Comparison of ENCODE assay signal across 7 mouse cellular contexts in the genomic region with DNA sequence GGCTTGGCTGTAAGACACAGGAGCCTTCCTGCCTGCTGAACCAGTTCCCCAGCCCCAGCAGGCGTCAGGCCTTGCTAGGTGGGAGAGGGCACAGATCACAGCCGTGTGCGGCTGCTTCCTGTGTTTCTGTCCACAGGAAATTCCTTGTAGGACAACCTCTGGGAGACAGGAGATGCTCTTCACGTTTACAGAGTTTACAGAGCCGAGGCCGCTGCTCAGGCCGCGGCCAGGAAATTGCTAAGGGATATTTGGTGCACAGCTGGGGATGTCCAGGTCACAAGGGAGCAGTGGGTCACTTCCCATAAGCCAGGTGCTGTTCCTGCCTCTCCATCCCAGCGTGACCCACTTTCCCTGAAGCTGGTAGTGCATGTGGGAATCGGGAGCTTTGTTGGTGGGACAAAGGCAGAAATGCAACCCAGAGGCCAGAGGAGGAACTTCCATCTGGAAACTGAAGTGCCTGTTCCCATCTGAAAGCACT. TPM values are rescaled to one million over a fixed set of nuclear protein-coding genes. Genes with fewer than 3 reads are reported as not detected.
DNase-seq lines count a peak whose midpoint lies in the region; ATAC-seq and TF ChIP-seq lines count a peak whose summit lies in the region.

No protein-coding gene starts in this region.

- no peak overlapping the region for H3K4me3 ChIP-seq in liver, embryonic 12.5 days

- no peaks in the 10 kb centered on the region for H3K9me3 ChIP-seq in liver, embryonic 12.5 days (replicated peaks)

- H3K36me3 ChIP-seq in liver, embryonic 12.5 days = no peaks in the 10 kb centered on the region

- H3K27me3 ChIP-seq in liver, embryonic 12.5 days (replicated peaks) = no peaks in the 10 kb centered on the region

- intact Hi-C loops in heart, postnatal 25 days (cut with DNase I) = no loop called here

- H3K9ac ChIP-seq in liver, embryonic 12.5 days = peak overlapping the region; percentile 27; the same call in 1 of the 2 replicates

- peak; percentile 60 for DNase-seq in R1 (ENCODE audit: low read depth, low spot score)
- peak; percentile 27 for DNase-seq in brain, embryonic 14.5 days (ENCODE audit: low read depth)
- peak; percentile 26 for DNase-seq in heart, postnatal 25 days (ENCODE audit: low spot score)
- no peak for DNase-seq in spleen, postnatal 14 days (ENCODE audit: low spot score in 2 of 2)
- DNase-seq in urinary bladder, adult 2 months (ENCODE audit: low spot score) = no peak

- H3K4me2 ChIP-seq in liver, embryonic 12.5 days = no peak overlapping the region

- WGBS in liver, embryonic 12.5 days (ENCODE audit: insufficient replicate concordance) = 40% methylated on average over 10 of the region's 10 CpGs

- ATAC-seq in liver, embryonic 12.5 days = no peak
- no peak for ATAC-seq in activated CD4-positive, CD25-positive, alpha-beta regulatory T cell, adult 4 months

- TF ChIP-seq POLR2A in brain, embryonic 14.5 days (IDR thresholded peaks at IDR 0.05; ENCODE audit: borderline replicate concordance, extremely low read depth, insufficient read depth, insufficient read length, poor library complexity, severe bottlenecking) = no peak

- H3K4me1 ChIP-seq in liver, embryonic 12.5 days = peaks cover 41% of the 10 kb centered on the region

- H3K27ac ChIP-seq in liver, embryonic 12.5 days = 0 out of 2 replicates have a peak overlapping the region, but pooled peaks have one; percentile 45

- peak; percentile 10; the same call in 1 of the 2 replicates for TF ChIP-seq CTCF in brain, embryonic 14.5 days (IDR thresholded peaks at IDR 0.05; ENCODE audit: borderline replicate concordance, extremely low read depth, insufficient read depth, insufficient read length)

RNA-seq across cellular contexts. Expression of a gene that starts 27.2 kb away (rescaled TPM):
- 17.4 and 26.6 TPM in 2 replicates for polyA plus RNA-seq in brain, embryonic 14.5 days (2012; rRNA removed)
- total RNA-seq in heart, postnatal 25 days (2021) = 10 to 100 TPM; 27.6 to 28.3 TPM
- polyA plus RNA-seq in liver, embryonic 12.5 days (2016; fragmentation: Nextera tagmentation; extraction: Ambion mirVana) = 20.7 and 23.8 TPM in 2 replicates
- 10 to 100 TPM in 1 of 2 experiments, 1 to 10 TPM in 1; 9.2 to 14.0 TPM for polyA plus RNA-seq in activated CD4-positive, CD25-positive, alpha-beta regulatory T cell, adult 4 months (2017; shearing (Covaris generic))
- polyA plus RNA-seq in urinary bladder, adult 2 months (2012; rRNA removed) = 20.0 and 30.4 TPM in 2 replicates

RNA-seq across cellular contexts. Expression of a gene that starts 27.2 kb away (rescaled TPM):
- polyA plus RNA-seq in brain, embryonic 14.5 days (2012; rRNA removed) = 9.2 and 9.9 TPM in 2 replicates
- 10 to 100 TPM; 41.7 to 47.7 TPM for total RNA-seq in heart, postnatal 25 days (2021)
- 19.8 and 20.6 TPM in 2 replicates for polyA plus RNA-seq in liver, embryonic 12.5 days (2016; fragmentation: Nextera tagmentation; extraction: Ambion mirVana)
- 1 to 10 TPM; 2.4 to 3.7 TPM for polyA plus RNA-seq in activated CD4-positive, CD25-positive, alpha-beta regulatory T cell, adult 4 months (2017; shearing (Covaris generic))
- 9.6 and 11.9 TPM in 2 replicates for polyA plus RNA-seq in urinary bladder, adult 2 months (2012; rRNA removed)

RNA-seq across cellular contexts. Expression of a gene that starts 39.2 kb away (rescaled TPM):
- 2.2 and 3.4 TPM in 2 replicates for polyA plus RNA-seq in brain, embryonic 14.5 days (2012; rRNA removed)
- total RNA-seq in heart, postnatal 25 days (2021) = 1 to 10 TPM; 4.9 to 5.9 TPM
- polyA plus RNA-seq in liver, embryonic 12.5 days (2016; fragmentation: Nextera tagmentation; extraction: Ambion mirVana) = 0.67 and 0.74 TPM in 2 replicates
- not detected for polyA plus RNA-seq in activated CD4-positive, CD25-positive, alpha-beta regulatory T cell, adult 4 months (2017; shearing (Covaris generic))
- polyA plus RNA-seq in urinary bladder, adult 2 months (2012; rRNA removed) = 5.4 and 11.1 TPM in 2 replicates

Comparison
In these comparisons a context has a peak if more than half of its experiments do, and no peak if none do; other contexts are left out.
1. DNase-seq: peak in R1 (single experiment), brain, embryonic 14.5 days (single experiment) and heart, postnatal 25 days (single experiment); none in spleen, postnatal 14 days (0 of 2) and urinary bladder, adult 2 months (single experiment).